Mouse (Mus musculus): ENCODE measurements around the gene Epdr1. TPM values are rescaled to one million over a fixed set of nuclear protein-coding genes. Genes with fewer than 3 reads are reported as not detected.

The Epdr1 gene
- polyA plus RNA-seq (2012; rRNA removed), result 3.5 and 4.2 TPM in 2 replicates

DNA sequence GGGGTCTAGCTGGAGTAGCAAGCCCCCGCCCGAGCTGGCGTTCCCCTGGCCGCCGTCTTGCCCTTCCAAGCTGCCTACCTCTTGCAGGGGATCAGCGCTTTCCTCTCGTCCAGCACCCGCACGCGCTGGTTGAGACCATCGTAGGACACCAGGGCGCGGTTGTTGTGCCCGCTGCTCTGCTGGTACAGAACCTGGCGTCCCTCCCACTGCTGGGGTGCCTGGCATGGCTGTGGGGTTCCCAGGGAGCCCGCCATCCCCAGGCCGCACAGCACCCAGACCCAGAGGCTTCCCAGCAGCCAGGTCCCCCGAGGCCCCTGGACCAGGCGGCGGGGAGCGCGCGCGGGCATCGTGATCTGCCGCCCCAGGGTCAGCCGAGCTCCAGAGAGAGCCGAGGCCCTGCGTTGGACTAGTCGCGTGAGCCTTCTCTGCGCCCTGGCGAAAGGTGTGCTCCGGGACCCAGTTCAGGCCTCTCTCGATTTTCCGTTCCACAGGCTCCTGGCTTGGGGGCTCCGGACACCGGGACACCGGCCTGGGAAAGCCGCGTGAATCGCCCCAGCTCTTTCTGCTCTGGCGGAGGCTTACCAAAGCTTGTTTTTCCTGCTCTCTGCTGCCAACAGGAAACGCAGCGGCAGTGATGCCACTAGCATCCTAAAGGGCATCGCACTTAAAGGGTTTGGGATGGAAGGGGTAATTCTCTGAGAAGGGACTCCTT is at the start of gene Epdr1:
TSS of gene Epdr1 (minus strand) at position 712 of the 712 bp plus-strand sequence.
- no peak for DNase-seq (ENCODE audit: low read depth, low spot score)
- 2% methylated on average over 46 of the region's 46 CpGs for WGBS

DNA sequence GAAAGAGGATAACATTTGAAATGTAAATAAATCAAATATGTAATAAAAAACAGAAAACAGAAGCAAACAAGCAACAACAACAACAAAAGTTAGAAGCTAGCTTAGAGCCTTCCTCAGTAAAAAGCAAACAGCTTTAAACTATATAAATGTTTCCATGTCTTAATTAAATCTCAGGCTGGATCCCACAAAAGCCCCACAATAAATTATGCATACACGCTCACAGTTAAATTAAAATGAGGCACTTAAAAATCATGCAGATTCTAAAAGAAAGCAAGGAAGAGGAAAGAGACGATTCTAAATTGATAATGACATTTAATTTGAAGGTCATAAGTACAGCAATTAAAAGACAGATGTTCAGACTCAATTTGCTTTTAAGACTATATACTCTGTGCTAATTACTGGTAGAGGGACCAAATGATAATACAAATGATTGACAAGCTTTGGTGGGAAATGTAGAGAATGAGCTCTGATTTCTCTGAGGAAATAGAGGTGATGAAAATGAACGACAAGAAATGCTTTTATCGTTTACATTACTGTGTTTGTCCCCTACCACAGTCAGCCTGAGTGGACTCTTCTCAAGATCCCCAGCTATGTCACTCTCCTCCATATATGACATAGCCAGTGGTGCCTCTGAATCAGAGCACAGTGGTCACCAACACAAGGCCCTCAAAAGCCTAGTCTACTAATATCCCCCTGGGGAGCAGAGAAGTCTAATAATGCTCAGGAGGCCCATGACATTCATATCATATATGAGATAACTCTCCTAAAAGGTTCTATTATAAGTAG is 48.8 kb upstream of the Epdr1 start:
- DNase-seq (ENCODE audit: low read depth, low spot score), result no peak
- 77% methylated on average over 4 of the region's 4 CpGs for WGBS

DNA sequence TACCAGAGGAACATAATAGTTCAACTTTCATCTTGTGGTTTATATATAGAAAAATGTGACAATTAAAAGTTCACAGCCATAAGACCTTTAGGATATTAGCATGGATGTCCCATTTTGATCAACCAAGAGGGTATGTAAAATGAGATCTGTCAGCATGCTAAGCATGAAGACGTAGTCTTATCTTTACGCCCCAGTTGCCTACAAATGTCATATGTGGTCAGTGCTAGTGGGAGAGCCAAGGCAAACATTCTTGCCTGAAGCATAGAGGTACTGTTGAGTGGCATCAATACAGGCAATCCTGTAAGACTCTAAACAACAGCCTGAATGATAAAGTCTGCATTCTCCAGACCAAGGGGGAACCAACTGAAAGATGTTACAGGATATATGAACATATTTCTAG is 32.7 kb upstream of the Epdr1 start:
- WGBS, result 81% methylated on average over 2 of the region's 2 CpGs
- DNase-seq (ENCODE audit: low read depth, low spot score), result no peak

DNA sequence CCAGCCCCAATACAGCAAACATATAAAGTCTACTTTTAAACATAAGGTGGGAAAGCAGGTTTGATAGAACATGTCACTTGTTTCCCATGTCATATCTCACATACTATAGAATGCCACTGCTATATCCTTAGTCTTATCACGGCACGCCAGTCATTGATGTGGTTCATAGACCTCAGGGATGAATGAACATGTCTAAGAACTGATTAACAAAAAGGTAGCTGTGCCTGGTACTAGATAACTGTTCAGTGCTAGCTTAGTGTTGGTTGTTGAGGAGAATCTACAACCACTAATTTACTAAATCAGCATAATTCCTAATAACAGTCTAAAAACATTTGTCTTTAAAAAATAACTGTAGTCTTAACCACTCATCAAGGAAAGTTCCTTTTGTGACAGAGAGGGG is 30.1 kb upstream of the Epdr1 start:
- no peak for DNase-seq (ENCODE audit: low read depth, low spot score)
- WGBS, result 93% methylated on average over 2 of the region's 2 CpGs

DNA sequence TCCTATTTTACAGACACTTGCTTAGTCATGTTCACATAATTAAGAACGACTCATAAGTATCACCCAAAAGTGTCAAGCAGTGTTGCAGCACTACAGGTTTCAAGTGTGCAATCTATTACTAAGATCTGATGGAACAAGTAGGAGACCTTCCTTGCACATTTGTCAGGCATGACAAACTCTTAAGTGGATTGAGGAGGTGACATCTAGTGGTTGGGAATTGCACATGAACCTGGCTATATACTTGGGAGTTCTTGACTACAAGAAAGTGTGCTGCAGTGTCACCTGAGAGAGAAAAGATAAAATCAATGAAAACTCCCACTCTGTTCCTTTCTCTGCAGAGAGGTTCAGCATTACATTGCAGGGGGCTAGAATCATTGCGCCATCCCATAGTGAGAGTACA is 24.5 kb upstream of the Epdr1 start:
- DNase-seq (ENCODE audit: low read depth, low spot score), result no peak
- WGBS, result 59% methylated on average over 2 of the region's 2 CpGs

DNA sequence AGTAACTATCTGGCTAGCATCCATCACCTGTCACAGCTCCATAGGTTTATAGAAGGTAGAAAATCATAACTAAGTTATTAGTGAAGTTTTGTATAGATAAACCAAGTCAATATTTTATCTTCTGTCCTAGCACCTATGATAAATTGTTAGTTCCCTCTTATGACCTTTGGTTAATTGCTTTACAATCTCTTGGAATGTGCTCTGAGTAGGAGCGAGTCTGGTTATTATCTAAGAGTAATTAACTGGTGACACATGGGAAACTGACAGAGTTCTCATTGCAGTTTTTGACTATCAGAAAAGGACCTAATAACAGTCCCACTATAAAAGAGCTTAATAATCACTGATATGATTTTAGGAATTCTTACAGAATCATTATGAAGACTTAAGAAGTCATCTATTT is 23.8 kb upstream of the Epdr1 start:
- WGBS, result 8% methylated on average over 1 of the region's 1 CpGs
- DNase-seq (ENCODE audit: low read depth, low spot score), result no peak

DNA sequence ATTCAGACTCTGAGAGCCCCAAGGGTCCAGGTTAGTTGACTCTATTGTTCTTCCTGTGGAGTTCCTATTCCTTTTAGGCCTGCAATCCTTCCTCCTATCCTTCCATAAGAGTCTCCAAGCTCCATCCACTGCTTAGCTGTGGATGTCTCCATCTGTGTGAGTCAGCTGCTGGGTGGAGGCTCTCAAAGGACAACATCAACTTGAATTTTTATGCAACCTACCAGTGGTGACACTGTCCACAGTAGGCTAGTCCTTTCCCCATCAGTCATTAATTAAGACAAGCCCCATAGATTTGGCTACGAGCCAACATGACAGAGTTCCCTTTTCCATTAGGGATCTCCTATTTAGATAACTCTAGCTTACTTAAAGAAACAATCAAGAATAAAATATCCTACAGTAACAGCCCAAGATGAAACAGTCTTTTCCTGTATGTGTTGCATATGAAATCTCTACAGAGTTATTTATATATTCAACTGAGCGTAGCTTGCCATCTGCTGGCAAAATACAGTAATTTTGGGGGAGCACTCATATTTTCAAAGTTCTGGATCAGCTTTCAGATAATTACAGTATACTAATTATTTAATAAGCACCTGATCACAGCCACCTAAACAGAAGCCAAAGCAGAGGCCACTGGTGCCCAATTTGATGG is 20.6 kb upstream of the Epdr1 start:
- DNase-seq (ENCODE audit: low read depth, low spot score), result no peak
- 74% methylated on average over 2 of the region's 2 CpGs for WGBS

DNA sequence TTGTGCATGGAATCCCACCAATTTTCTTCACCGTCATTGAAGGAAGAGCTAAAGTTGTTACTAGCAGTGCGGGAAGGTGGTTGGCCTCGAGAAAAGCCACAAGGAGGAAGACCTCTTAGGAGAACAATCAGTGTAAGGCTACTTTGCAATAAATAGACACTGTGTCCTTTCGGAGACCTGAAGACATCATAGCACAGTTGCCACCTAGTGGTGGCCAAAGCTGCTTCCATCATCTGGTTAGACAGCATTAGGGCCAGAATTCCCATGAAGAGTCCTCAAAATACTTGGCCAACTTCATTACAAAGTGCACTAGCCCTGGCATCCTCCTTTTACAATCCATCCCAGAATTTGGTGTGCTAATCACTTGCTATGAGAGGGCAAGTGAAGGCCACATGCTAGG is 16.4 kb upstream of the Epdr1 start:
- 64% methylated on average over 4 of the region's 4 CpGs for WGBS
- no peak for DNase-seq (ENCODE audit: low read depth, low spot score)

DNA sequence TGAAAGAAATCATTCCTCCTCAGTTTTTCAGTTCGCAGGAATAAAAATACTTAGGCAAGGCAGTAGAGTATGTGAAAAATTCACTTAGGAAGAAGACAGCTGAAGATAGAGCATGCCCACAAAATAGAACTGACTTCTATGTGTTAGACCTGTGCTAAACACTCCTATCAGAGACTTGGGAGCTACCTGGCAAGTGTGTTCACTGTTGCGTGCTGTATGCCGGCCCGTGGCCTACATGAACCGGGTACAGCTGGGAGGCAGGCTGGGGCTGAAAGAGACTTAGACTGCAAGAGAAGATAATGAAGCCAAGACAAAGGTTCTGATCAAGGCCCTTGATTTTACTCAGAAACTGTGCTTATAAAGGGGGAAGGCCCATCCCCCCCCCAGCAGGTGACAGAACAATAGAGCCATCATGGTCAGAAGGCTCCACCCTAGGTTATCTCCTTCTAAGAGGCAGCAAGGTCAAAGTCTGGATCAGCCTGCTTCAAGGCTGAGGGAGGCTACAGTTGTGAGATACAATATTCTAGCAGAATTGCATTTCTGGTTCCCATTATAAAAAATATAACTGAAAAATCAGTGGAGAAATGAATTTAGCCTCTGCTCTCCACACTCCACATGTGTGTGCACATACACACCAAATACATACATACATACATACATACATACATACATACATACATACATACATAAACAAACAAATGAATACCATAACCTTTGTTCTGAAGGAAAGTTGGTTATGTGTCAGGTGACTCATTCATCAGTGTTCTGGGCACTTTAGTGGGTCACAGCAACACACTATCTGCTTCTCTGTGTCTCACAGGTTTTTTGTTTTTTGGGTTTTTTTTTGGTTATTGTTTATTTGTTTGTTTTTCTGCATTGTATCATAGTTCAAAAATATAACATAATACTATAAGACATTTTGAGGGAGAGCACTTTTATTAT is 11.3 kb upstream of the Epdr1 start:
- 94% methylated on average over 5 of the region's 5 CpGs for WGBS
- DNase-seq (ENCODE audit: low read depth, low spot score), result no peak

DNA sequence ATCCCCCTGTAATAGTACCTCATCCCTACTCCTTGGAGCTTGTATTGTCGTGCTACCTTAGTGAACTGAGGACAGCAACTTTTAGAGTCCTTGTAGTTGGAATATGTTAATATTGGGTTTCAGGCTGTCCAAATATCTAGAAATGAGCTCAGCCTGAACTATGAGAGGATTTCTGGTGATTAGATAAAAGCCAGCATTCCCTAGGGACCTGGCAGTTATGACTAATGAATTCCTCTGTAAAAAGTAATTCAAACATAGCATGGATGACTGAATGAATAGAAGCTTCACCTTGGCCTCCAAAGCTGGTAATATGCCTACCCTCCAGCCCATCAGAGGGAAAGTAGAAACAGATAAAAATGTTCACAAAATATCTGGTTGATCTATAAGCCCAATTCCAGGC is 6.7 kb upstream of the Epdr1 start:
- no peak for DNase-seq (ENCODE audit: low read depth, low spot score)
- 76% methylated on average over 1 of the region's 1 CpGs for WGBS

DNA sequence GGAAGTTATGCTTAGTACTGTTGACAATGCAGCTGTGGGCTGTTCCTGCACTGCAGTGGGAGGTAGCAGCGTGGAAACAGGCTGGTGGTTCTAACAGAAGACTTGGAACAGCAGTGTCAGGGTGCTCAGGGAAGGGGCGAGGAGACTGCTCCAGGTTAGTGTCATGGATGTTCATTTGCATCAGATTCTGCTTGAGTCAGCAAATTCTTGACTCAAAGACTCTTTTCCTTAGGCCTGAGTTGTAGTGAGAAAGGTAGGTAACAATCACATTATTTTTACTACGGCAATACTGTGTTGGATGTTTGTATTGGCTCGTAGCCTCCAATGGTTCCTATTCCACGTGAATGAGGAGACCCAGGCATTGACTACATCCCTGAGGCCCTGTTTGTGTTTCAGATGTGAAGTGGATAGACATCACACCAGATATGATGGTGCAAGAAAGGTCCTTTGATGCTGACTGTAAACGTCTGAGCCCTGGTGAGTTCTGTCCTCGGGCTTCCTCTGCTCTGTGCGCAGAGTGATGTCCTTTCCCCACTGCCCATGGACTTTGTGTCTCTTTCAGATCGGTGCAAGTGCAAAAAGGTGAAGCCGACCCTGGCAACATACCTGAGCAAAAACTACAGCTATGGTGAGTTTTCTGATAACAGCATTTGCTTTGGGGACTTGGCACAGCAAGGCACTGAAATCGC is 5.0 kb upstream of the Epdr1 start:
- 64% methylated on average over 11 of the region's 11 CpGs for WGBS
- DNase-seq (ENCODE audit: low read depth, low spot score), result no peak

DNA sequence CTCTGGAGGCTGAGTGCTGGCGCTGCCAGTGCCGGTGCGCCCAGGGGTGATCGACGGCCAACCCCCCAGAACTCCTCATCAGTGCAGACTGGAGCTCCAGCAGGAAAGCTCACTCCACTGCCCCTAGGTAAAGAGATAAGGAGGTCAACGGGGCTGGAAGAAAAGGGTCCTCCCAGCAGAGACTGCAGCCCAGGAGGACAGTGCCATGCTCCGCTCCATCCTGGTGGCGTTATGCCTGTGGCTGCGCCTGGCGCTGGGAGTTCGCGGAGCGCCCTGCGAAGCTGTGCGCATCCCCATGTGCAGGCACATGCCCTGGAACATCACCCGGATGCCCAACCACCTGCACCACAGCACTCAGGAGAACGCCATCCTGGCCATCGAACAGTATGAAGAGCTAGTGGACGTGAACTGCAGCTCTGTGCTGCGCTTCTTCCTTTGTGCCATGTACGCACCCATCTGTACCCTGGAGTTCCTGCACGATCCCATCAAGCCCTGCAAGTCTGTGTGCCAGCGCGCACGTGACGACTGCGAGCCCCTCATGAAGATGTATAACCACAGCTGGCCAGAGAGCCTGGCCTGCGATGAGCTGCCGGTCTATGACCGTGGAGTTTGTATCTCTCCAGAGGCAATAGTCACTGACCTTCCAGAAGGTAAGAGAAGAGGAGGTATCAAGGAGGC is 3.6 kb upstream of the Epdr1 start:
- 24% methylated on average over 30 of the region's 30 CpGs for WGBS
- DNase-seq (ENCODE audit: low read depth, low spot score), result no peak

DNA sequence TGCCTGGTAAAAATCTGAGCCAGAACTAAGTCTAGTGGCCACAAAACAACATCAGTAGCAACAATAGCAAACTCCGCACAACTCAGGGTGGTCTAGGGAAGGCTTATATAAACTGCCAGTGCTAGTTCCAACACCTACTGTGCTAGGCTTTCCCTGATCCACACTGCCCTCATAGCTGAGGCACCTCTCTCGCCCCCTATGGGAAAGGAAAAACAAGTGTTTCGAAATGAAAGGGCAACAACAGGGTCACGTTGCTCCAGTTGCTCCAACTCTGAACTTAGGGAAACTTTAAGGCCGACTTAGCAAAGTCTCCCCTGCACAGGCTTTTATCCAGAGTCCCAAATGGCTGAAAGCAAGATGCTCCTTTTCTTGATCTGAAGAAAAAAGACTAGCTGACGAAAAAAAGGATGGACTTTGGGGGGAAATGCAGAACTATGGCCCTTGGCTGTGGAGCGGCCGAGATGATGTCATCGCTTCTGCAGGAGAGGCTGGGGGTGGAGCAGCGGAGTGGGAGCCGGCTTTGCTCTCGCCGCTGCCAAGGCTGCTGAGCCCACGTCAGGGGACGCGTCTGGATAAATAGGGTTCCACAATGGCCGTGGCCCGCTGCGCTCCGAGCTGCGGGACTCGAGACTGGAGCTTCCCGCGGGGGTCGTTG is 3.0 kb upstream of the Epdr1 start, which contains the start of gene Sfrp4:
TSS of gene Sfrp4 (plus strand) at position 532 of the 655 bp plus-strand sequence.
- DNase-seq (ENCODE audit: low read depth, low spot score), result no peak
- 5% methylated on average over 25 of the region's 25 CpGs for WGBS

DNA sequence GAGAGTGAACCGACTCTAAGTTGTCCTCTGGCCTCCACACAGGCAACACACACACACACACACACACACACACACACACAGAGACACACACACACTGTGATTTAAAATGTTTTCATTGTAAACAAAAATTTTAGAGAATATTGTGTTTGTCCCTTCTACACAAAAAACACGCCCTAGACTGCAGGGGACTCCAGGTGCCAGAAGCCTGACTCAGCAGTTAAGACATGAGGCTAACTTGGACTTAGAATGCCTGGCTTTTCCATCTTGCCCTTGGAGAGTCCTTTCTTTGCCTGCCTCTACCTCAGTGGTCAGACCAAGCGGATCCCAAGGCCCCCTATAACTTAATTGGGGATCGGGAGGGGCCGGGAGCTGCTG is 899 bp downstream of the Epdr1 start:
- no peak for DNase-seq (ENCODE audit: low read depth, low spot score)
- WGBS, result 21% methylated on average over 5 of the region's 5 CpGs

DNA sequence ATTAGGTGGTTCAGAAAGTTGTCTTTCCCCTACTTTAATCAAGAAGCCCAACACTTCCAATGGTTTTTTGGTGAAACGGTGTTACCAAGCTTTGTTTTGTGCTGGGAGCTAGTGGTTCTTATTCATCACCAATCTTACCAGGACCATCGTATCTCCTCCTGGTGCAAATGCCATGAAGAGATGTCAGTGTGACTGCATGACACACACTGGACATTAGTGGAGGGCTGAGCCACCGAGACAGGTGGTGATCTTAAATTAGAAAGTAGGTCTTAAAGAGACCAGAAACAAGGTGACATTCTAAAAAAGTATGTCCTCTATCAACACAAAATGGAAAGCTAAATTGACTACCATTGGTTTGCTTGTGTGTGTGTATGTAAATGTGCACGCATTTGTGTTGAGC is 1.6 kb downstream of the Epdr1 start:
- 95% methylated on average over 4 of the region's 4 CpGs for WGBS
- DNase-seq (ENCODE audit: low read depth, low spot score), result no peak

DNA sequence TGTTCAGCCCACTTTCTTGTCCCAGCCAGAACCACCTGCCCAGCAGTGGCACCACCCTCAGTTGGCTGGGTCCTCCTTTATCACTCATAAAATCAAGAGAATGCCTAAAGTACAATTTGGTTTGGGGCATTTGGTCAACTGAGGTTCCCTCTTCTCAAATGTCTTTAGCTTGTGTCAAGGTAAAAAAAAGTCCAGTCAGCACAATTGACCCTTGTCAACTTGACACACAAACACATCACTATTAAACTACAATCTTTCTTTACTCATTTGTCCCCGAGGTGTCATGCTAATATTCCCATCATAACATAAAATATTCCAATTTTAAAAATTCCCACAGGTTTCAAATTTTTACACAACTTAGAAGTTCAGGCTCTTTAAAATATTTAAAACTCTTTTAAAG is 5.4 kb downstream of the Epdr1 start:
- WGBS, result 72% methylated on average over 1 of the region's 1 CpGs
- no peak for DNase-seq (ENCODE audit: low read depth, low spot score)

DNA sequence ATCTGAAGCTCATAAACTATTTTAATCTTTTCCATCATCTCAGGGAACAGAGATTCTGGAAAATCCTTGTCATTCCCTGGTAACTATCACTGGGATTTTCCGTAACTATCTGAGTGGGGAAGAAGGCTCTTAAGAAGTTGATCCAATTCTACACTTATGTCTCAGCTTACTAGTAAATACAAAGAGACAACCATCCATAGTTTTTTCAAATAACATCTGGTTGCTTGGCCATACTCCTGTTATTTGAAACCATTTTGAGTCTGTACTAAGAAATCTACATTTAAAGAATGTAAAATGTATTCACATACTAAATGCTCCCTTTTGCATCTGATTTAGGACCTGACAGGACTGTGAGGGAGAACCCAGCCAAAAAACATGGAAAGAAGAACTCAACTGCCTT is 6.3 kb downstream of the Epdr1 start:
- WGBS, result 77% methylated on average over 1 of the region's 1 CpGs
- no peak for DNase-seq (ENCODE audit: low read depth, low spot score)

DNA sequence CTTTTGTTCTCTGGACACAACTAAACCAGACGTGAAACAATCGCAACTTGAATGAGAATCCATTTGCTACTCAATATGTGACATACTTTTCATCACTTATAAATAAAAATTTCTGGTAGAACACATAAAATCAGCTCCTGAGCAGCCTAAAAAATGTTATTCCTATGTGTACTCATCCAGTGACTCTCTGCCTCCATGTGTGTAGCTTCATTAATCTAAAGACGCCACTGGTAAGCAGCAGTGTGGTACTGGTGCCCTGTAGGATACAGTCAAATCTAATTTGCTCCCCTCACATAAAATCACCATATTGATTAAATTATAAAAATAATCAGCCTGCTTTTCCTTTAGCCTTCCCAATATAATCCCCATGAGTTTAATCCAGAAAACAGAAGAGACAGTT is 6.8 kb downstream of the Epdr1 start:
- WGBS, result 87% methylated on average over 3 of the region's 3 CpGs
- no peak for DNase-seq (ENCODE audit: low read depth, low spot score)

All from large intestine, adult 2 months (tissue).